Mouse (Mus musculus) lung, adult 2 months (tissue): ENCODE results near the gene Prpf40b. TPM values are rescaled to one million over a fixed set of nuclear protein-coding genes. Genes with fewer than 3 reads are reported as not detected.

Experiments
- DNase-seq: peaks from one replicate; pipeline ENCODE4 v3.0.0; 2022
- H3K4me1 ChIP-seq: fragments of 200-500 bp; 2 replicates; pipeline ENCODE4 v1.6.1; 2011; ENCODE audit warnings: low read length; ENCODE audit not compliant: control insufficient read depth, insufficient read depth
- H3K4me3 ChIP-seq: fragments of 200-500 bp; replicated peaks from 2 replicates; pipeline ENCODE3; 2011; ENCODE audit warnings: low read depth, mild to moderate bottlenecking, control low read depth, low read length; ENCODE audit errors: extremely low read depth
- CTCF ChIP-seq: fragments of 200-500 bp; IDR thresholded peaks from 2 replicates; pipeline ENCODE4 v1.5.1; 2011; ENCODE audit warnings: mild to moderate bottlenecking, low read length, control low read depth; ENCODE audit not compliant: insufficient read depth
- POLR2A ChIP-seq: fragments of 200-500 bp; IDR thresholded peaks from 2 replicates; pipeline ENCODE4 v1.6.1; 2011; ENCODE audit warnings: low read depth, mild to moderate bottlenecking, control low read depth, low read length, borderline replicate concordance; ENCODE audit errors: extremely low read depth
- WGBS: fragments of 180-500 bp; shearing (Covaris S2); methylation state at CpG from one replicate; pipeline ENCODE4 v1.1.7; 2018; 5-methylcytosine and 5-hydroxymethylcytosine counted together
- polyA plus RNA-seq: library from polyadenylated mRNA; depleted of rRNA; stranded (reverse); fragments of >200 nt; gene quantifications from 2 replicates; pipeline ENCODE4 v1.2.3, GENCODE M21; 2012

Prpf40b gene
- polyA plus RNA-seq, 1 experiment: 76.5 TPM

GRCm38 (mm10) chr15:99342194-99342981 lies 47.5 kb downstream of the Prpf40b start:
- TF ChIP-seq CTCF (no peak), POLR2A (no peak)
- DNase-seq: no peak
- 38% methylated on average over 9 of the region's 9 CpGs for WGBS
- Histone ChIP-seq H3K4me1 (peaks cover 39% of the 10 kb centered on the region), H3K4me3 (no peak overlapping the region)

GRCm38 (mm10) chr15:99343414-99344147 lies 48.7 kb downstream of the Prpf40b start:
- DNase-seq: no peak
- no peak overlapping the region for H3K4me3 ChIP-seq
- 14% methylated on average over 5 of the region's 5 CpGs for WGBS
- H3K4me1 ChIP-seq: peaks cover 39% of the 10 kb centered on the region
- no peak for TF ChIP-seq CTCF
- TF ChIP-seq POLR2A: no peak

DNA sequence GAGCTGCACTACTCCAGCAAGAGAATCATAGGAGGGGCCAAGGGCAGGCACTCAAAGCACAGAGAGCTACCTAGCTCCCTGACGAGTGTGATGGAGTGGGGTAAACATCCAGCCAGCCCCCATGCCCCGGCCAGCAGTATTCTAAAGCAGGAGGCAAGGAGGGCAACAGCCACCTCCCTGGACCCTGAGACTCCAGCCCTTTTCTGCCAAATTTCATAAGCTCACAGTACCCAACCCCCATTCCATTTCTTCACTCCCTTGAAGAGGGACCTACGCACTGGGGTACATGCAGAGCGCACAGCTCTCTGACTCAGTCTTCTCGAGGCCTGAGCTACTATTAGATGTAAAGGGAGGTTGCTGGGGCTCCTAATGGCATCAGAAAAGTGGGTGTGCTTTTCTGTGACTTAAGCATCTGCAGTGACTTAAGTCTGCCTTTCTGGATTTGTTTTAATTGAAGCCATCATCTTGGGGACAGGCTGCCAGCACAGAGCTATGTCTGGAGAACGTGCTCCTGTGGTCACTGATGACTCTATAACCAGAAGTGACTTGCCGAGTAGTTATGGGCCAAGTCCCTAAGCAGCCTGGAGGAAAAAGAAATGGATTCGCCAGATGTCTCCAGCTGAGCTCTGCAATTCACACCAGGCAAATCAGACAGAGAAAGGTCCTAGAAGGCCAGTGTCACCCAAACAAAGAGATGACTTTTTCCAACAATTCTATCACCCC lies 49.4 kb downstream of the Prpf40b start:
- WGBS: 39% methylated on average over 8 of the region's 8 CpGs
- Histone ChIP-seq H3K4me3 (no peak overlapping the region), H3K4me1 (peaks cover 42% of the 10 kb centered on the region)
- no peak for DNase-seq
- TF ChIP-seq POLR2A: no peak
- TF ChIP-seq CTCF: no peak

- TF ChIP-seq POLR2A: no peak
- TF ChIP-seq CTCF: no peak
- H3K4me1 ChIP-seq: peaks cover 42% of the 10 kb centered on the region
- WGBS: 58% methylated on average over 4 of the region's 4 CpGs
- H3K4me3 ChIP-seq: no peak overlapping the region
- DNase-seq: no peak
Measured at GRCm38 (mm10) chr15:99344961-99345360, 50.1 kb downstream of the Prpf40b start.

GRCm38 (mm10) chr15:99351610-99352009 lies 56.7 kb downstream of the Prpf40b start:
- no peak overlapping the region for H3K4me3 ChIP-seq
- WGBS: 55% methylated on average over 6 of the region's 6 CpGs
- DNase-seq: no peak
- no peak for TF ChIP-seq CTCF
- TF ChIP-seq POLR2A: no peak
- peaks cover 17% of the 10 kb centered on the region for H3K4me1 ChIP-seq

DNA sequence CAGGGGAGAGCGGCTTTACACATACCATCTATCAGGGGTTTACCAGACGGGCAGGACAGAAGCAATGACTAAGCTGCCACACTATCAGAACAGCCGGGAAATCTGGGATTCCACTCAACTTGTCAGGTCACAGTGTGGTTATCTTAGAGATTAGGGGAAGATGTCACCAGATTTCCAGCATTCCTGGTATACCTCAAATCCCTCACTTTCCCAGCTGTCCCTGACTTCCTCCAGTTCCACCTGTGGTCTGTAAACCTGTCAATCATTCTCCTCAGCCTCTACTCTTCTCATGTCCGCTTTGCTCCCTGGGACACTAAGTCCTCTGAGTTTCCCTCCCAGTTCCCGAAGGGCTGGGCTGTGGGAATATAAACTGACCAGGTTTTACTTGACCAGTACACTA lies 57.4 kb downstream of the Prpf40b start:
- no peak for DNase-seq
- Histone ChIP-seq H3K4me1 (peaks cover 17% of the 10 kb centered on the region), H3K4me3 (no peak overlapping the region)
- WGBS: 58% methylated on average over 5 of the region's 5 CpGs
- TF ChIP-seq CTCF (no peak), POLR2A (no peak)

DNA sequence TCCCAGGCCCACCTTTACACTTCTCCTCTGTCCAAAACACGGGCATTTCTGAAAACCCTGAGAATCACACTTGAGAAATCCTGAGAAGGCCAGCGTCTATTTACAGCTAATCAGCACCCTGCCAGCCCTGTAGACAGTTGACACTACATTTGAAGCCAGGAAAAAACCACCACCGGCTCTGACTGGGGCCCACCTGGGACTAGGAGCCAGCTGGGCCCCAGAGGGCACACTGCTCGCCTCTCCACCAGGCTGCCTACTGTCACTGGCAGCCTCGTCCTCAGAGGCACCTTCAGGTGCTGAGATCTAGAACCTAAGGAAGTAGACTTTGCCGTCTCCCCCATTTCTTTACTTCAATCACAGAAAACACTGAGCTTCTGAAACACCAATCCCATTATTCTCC lies 60.8 kb downstream of the Prpf40b start:
- WGBS: 58% methylated on average over 6 of the region's 6 CpGs
- no peak overlapping the region for H3K4me3 ChIP-seq
- DNase-seq: no peak
- TF ChIP-seq POLR2A: no peak
- no peak for TF ChIP-seq CTCF
- H3K4me1 ChIP-seq: peaks cover 6% of the 10 kb centered on the region; the same call in 1 of the 2 replicates

DNA sequence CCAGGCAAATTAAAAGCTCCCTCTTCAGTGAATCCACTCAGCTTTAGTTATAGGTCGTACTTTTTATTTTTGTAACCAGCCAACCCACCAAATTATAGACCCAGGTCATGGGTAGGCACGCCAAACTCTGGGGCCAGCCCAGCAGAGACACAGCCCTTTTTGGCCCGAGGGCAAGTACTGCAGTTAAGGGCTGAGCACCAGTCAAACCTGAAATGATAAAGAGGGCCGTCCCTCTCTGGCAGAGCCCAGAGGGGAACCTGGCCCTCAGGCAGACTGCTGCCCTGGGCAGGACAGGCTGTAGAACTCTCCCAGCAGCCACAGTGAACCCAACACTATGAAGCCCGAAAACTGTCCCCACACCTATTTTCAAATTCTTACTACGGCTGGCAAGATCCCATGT lies 61.6 kb downstream of the Prpf40b start:
- TF ChIP-seq POLR2A (no peak), CTCF (no peak)
- 48% methylated on average over 6 of the region's 6 CpGs for WGBS
- Histone ChIP-seq H3K4me3 (no peak overlapping the region), H3K4me1 (peaks cover 6% of the 10 kb centered on the region; the same call in 1 of the 2 replicates)
- no peak for DNase-seq

- no peak overlapping the region for H3K4me3 ChIP-seq
- TF ChIP-seq POLR2A: no peak
- no peak for TF ChIP-seq CTCF
- peaks cover 4% of the 10 kb centered on the region; the same call in 1 of the 2 replicates for H3K4me1 ChIP-seq
- 67% methylated on average over 9 of the region's 9 CpGs for WGBS
- no peak for DNase-seq
Measured at GRCm38 (mm10) chr15:99358952-99359351, 64.1 kb downstream of the Prpf40b start.
